In the genomic region with DNA sequence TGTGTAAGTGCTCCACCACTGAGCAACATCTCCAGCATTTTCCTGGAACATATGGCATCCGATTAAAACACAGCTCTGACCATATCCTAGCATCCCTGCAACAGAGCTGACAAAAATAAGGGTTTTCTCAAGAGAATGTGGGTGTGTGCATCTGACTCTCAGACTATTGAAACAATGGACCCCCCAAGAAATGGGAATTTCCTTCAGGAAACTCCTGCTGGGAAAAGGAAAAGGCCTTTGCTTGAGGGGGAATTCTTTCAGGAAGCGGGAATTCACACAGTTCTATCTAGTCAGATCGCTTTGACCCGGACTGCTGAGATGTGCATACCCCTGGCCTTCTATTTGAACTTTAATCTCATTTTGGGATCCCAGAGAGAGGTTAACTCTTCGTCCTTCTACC, we compare ENCODE assay signal across 8 mouse cellular contexts. TPM values are rescaled to one million over a fixed set of nuclear protein-coding genes. Genes with fewer than 3 reads are reported as not detected.
DNase-seq lines count a peak whose midpoint lies in the region; ATAC-seq lines count a peak whose summit lies in the region.

No protein-coding gene starts in this region.

- H3K9ac ChIP-seq in kidney, embryonic 14.5 days (ENCODE audit: low read depth, low read length) = no peak overlapping the region
- H3K9ac ChIP-seq in hindbrain, embryonic 16.5 days (ENCODE audit: low read depth, low read length) = peak overlapping the region; percentile 19
- peak overlapping the region; percentile 95 for H3K9ac ChIP-seq in midbrain, embryonic 16.5 days (ENCODE audit: low read depth, low read length)

- peak overlapping the region; percentile 64 for H3K4me2 ChIP-seq in kidney, embryonic 14.5 days (replicated peaks; ENCODE audit: low read depth, low read length)
- H3K4me2 ChIP-seq in hindbrain, embryonic 16.5 days (ENCODE audit: low read length) = peak overlapping the region; percentile 80
- peak overlapping the region; percentile 70 for H3K4me2 ChIP-seq in midbrain, embryonic 16.5 days (ENCODE audit: low read length)

- WGBS in kidney, embryonic 14.5 days = 16% methylated on average over 5 of the region's 5 CpGs
- WGBS in embryonic facial prominence, embryonic 10.5 days = 12% methylated on average over 5 of the region's 5 CpGs
- 21% methylated on average over 5 of the region's 5 CpGs for WGBS in hindbrain, embryonic 16.5 days
- 18% methylated on average over 5 of the region's 5 CpGs for WGBS in midbrain, embryonic 16.5 days

- peaks cover 13% of the 10 kb centered on the region for H3K4me1 ChIP-seq in kidney, embryonic 14.5 days (ENCODE audit: control insufficient read depth, insufficient read depth, low read length)
- peaks cover 42% of the 10 kb centered on the region for H3K4me1 ChIP-seq in embryonic facial prominence, embryonic 10.5 days
- H3K4me1 ChIP-seq in hindbrain, embryonic 16.5 days (ENCODE audit: control insufficient read depth, insufficient read depth, low read depth, low read length) = peaks cover 23% of the 10 kb centered on the region
- peaks cover 18% of the 10 kb centered on the region for H3K4me1 ChIP-seq in midbrain, embryonic 16.5 days (ENCODE audit: control insufficient read depth, insufficient read depth, low read length)

- no peaks in the 10 kb centered on the region for H3K27me3 ChIP-seq in kidney, embryonic 14.5 days (ENCODE audit: control insufficient read depth, insufficient read depth, low read length)
- H3K27me3 ChIP-seq in embryonic facial prominence, embryonic 10.5 days (replicated peaks; ENCODE audit: low read depth, poor library complexity, severe bottlenecking) = no peaks in the 10 kb centered on the region; the same call in 1 of the 2 replicates
- no peaks in the 10 kb centered on the region for H3K27me3 ChIP-seq in hindbrain, embryonic 16.5 days (replicated peaks; ENCODE audit: control insufficient read depth, insufficient read depth, low read length)
- H3K27me3 ChIP-seq in midbrain, embryonic 16.5 days (ENCODE audit: control insufficient read depth, insufficient read depth, low read depth, low read length) = no peaks in the 10 kb centered on the region

- H3K27ac ChIP-seq in kidney, embryonic 14.5 days (ENCODE audit: low read depth, low read length) = no peak overlapping the region
- no peak overlapping the region for H3K27ac ChIP-seq in embryonic facial prominence, embryonic 10.5 days (replicated peaks)
- peak overlapping the region; percentile 46 for H3K27ac ChIP-seq in hindbrain, embryonic 16.5 days (ENCODE audit: low read depth, low read length)
- peak overlapping the region; percentile 99; the same call in 1 of the 2 replicates for H3K27ac ChIP-seq in midbrain, embryonic 16.5 days (ENCODE audit: low read length)

- no peak for ATAC-seq in kidney, embryonic 14.5 days (ENCODE audit: low FRiP score, low TSS enrichment)
- no peak for ATAC-seq in hindbrain, embryonic 16.5 days
- no peak for ATAC-seq in midbrain, embryonic 16.5 days

- peak overlapping the region; percentile 89; the same call in 1 of the 2 replicates for H3K4me3 ChIP-seq in kidney, embryonic 14.5 days (ENCODE audit: low read length)
- peak overlapping the region; percentile 93 for H3K4me3 ChIP-seq in embryonic facial prominence, embryonic 10.5 days
- peak overlapping the region; percentile 95 for H3K4me3 ChIP-seq in hindbrain, embryonic 16.5 days (ENCODE audit: low read length)
- H3K4me3 ChIP-seq in midbrain, embryonic 16.5 days (ENCODE audit: low read depth, low read length) = peak overlapping the region; percentile 86

- no peaks in the 10 kb centered on the region for H3K36me3 ChIP-seq in kidney, embryonic 14.5 days (ENCODE audit: control insufficient read depth, insufficient read depth, low read length)
- peaks cover 4% of the 10 kb centered on the region; the same call in 1 of the 2 replicates for H3K36me3 ChIP-seq in embryonic facial prominence, embryonic 10.5 days (replicated peaks)
- H3K36me3 ChIP-seq in hindbrain, embryonic 16.5 days (ENCODE audit: control insufficient read depth, insufficient read depth, low read length) = no peaks in the 10 kb centered on the region
- no peaks in the 10 kb centered on the region for H3K36me3 ChIP-seq in midbrain, embryonic 16.5 days (ENCODE audit: control insufficient read depth, insufficient read depth, low read length)

- no peaks in the 10 kb centered on the region for H3K9me3 ChIP-seq in kidney, embryonic 14.5 days (ENCODE audit: control insufficient read depth, low read length)
- 0 out of 2 replicates have a peak, but pooled peaks cover 3% of the 10 kb centered on the region for H3K9me3 ChIP-seq in embryonic facial prominence, embryonic 10.5 days
- no peaks in the 10 kb centered on the region for H3K9me3 ChIP-seq in hindbrain, embryonic 16.5 days (ENCODE audit: control insufficient read depth, low read length)
- H3K9me3 ChIP-seq in midbrain, embryonic 16.5 days (replicated peaks; ENCODE audit: control insufficient read depth, low read length, poor library complexity, severe bottlenecking) = no peaks in the 10 kb centered on the region

- DNase-seq in kidney, postnatal 14 days = no peak
- no peak for DNase-seq in embryonic facial prominence, embryonic 10.5 days (ENCODE audit: low spot score)
- no peak for DNase-seq in urinary bladder, postnatal 36 days (ENCODE audit: low spot score in 2 of 2)
- DNase-seq in urinary bladder, adult 2 months (ENCODE audit: low spot score) = no peak
- no peak for DNase-seq in B cell, adult 2 months

RNA-seq across cellular contexts. Expression of a gene that starts 0.7 kb away (rescaled TPM):
- 8.0 and 10.4 TPM in 2 replicates for polyA plus RNA-seq in kidney, embryonic 14.5 days (2014; fragmentation: Nextera tagmentation; extraction: Ambion mirVana)
- 9.6 and 10.1 TPM in 2 replicates for polyA plus RNA-seq in embryonic facial prominence, embryonic 10.5 days (2016; fragmentation: Nextera tagmentation; extraction: Ambion mirVana)
- 28.8 and 29.3 TPM in 2 replicates for polyA plus RNA-seq in hindbrain, embryonic 16.5 days (2015; fragmentation: Nextera tagmentation; extraction: Ambion mirVana)
- polyA plus RNA-seq in midbrain, embryonic 16.5 days (2015; fragmentation: Nextera tagmentation; extraction: Ambion mirVana) = 29.0 and 30.8 TPM in 2 replicates
- 10.7 and 12.5 TPM in 2 replicates for polyA plus RNA-seq in urinary bladder, adult 2 months (2012; rRNA removed)

Comparison
In these comparisons a context has a peak if more than half of its experiments do, and no peak if none do; other contexts are left out.
1. H3K27ac ChIP-seq: peak in hindbrain, embryonic 16.5 days (single experiment) and midbrain, embryonic 16.5 days (single experiment); none in kidney, embryonic 14.5 days (single experiment) and embryonic facial prominence, embryonic 10.5 days (single experiment).
2. Peak in every context shown above with its lines, with median percentiles within 50 percentile points of each other: H3K4me2 ChIP-seq and H3K4me3 ChIP-seq.